Mouse (Mus musculus) C2C12 (cell line): ENCODE measurements around the gene Stmn1.

ENCODE experiments used
- CEBPB ChIP-seq: IDR thresholded peaks from one replicate; pipeline ENCODE4 v1.6.1; 2011; ENCODE audit warnings: low read depth, mild to moderate bottlenecking, control low read depth, moderate library complexity
- CTCF ChIP-seq: IDR thresholded peaks from one replicate; pipeline ENCODE4 v1.5.1; 2011; ENCODE audit not compliant: control insufficient read depth, insufficient read depth, insufficient read length
- MAX ChIP-seq: IDR thresholded peaks from one replicate; pipeline ENCODE4 v1.6.1; 2011; ENCODE audit warnings: mild to moderate bottlenecking, control low read depth
- MYOD1 ChIP-seq: IDR thresholded peaks from one replicate; pipeline ENCODE4 v1.6.1; 2011; ENCODE audit warnings: low read depth; ENCODE audit not compliant: control insufficient read depth, insufficient read length
- MYOG ChIP-seq: IDR thresholded peaks from one replicate; pipeline ENCODE4 v1.6.1; 2011; ENCODE audit not compliant: control insufficient read depth, insufficient read length; ENCODE audit errors: extremely low read depth
- USF1 ChIP-seq: IDR thresholded peaks from one replicate; pipeline ENCODE4 v1.6.1; 2011; ENCODE audit warnings: low read depth, mild to moderate bottlenecking, control low read depth, moderate library complexity

DNA sequence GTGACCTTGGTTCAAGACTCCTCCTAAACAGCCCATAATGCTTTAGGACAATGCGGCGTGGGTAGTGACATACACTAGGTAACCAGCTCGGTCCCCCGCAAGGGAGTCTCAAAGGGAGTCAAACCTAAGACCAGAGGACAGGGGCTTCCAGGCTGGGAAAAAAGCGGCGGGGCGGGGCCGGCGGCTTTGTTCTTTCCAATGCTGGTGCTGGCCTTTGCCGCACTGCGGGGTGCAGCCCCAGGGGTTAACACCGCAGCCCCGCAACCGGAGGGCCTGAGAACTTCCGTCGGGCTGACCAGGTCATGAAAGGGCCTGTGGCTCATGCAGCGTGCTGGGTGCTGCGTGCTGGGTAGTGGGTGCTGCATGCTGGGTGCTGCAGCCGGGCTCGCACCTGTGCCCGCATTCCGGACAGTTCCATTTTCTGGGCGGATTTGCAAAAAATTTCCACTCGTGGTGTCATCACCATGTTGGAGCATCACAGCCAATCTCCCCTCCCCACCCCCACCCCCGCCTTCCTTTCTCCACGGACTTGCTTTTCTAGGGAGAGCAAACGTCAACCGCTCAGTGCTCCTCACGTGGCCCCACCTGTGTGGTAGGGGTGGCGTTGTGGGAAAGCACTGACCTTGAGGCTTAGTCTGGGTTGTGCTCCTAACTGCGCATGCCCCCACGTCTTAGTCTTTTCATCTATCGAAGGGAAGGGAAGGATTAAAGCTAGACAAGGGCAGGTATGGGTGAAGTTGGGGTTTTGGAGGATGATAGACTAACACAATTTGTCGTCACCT, 14.3 kb upstream of the Stmn1 start:
- TF ChIP-seq CTCF, result no peak
- TF ChIP-seq MYOD1, result no peak
- TF ChIP-seq MAX, result no peak
- no peak for TF ChIP-seq USF1
- TF ChIP-seq MYOG, result no peak
- no peak for TF ChIP-seq CEBPB
